Mouse (Mus musculus) spleen, adult 2 months (tissue): ENCODE measurements around the gene Scamp3. TPM values are rescaled to one million over a fixed set of nuclear protein-coding genes. Genes with fewer than 3 reads are reported as not detected.
A peak's percentile ranks its signal among the peaks of the same experiment; 100 is the strongest.

Experiments used
- DNase-seq, 2 experiments: peaks; one replicate each; pipeline versions ENCODE4 v3.0.0 to v3.0.0-alpha.2; 2012 to 2021; ENCODE audit warnings: low spot score in 2 of 2, low read depth in 1 of 2
- H3K27ac ChIP-seq: fragments of 200-500 bp; 2 replicates; pipeline ENCODE4 v1.5.1; 2012; ENCODE audit warnings: low read length, inconsistent platforms; ENCODE audit not compliant: insufficient read depth
- H3K27me3 ChIP-seq: fragments of 200-500 bp; 2 replicates; pipeline ENCODE4 v1.6.1; 2012; ENCODE audit warnings: mild to moderate bottlenecking, moderate library complexity, low read length, inconsistent platforms; ENCODE audit not compliant: control insufficient read depth, insufficient read depth
- H3K36me3 ChIP-seq: fragments of 200-500 bp; 2 replicates; pipeline ENCODE4 v1.6.1; 2012; ENCODE audit warnings: mild to moderate bottlenecking, low read length, inconsistent platforms; ENCODE audit not compliant: control insufficient read depth, insufficient read depth
- H3K4me1 ChIP-seq: fragments of 200-500 bp; 2 replicates; pipeline ENCODE4 v1.6.1; 2011; ENCODE audit warnings: inconsistent platforms; ENCODE audit not compliant: control insufficient read depth, insufficient read depth, insufficient read length
- H3K4me3 ChIP-seq: fragments of 200-500 bp; 2 replicates; pipeline ENCODE4 v1.5.1; 2011; ENCODE audit warnings: mild to moderate bottlenecking, inconsistent platforms; ENCODE audit not compliant: insufficient read depth, insufficient read length; ENCODE audit errors: extremely low read depth
- CTCF ChIP-seq: fragments of 200-500 bp; IDR thresholded peaks from 2 replicates; pipeline ENCODE4 v1.5.1; 2011; ENCODE audit warnings: mild to moderate bottlenecking, inconsistent platforms; ENCODE audit not compliant: insufficient read depth, insufficient read length, insufficient replicate concordance; ENCODE audit errors: extremely low read depth
- POLR2A ChIP-seq: fragments of 200-500 bp; IDR thresholded peaks from 2 replicates; pipeline ENCODE4 v1.6.1; 2011; ENCODE audit warnings: low read depth, low read length, inconsistent platforms
- WGBS: fragments of 180-500 bp; shearing (Covaris S2); methylation state at CpG from one replicate; pipeline ENCODE4 v1.1.7; 2018; 5-methylcytosine and 5-hydroxymethylcytosine counted together
- polyA plus RNA-seq: library from polyadenylated mRNA; depleted of rRNA; stranded (reverse); fragments of >200 nt; gene quantifications from 2 replicates; pipeline ENCODE4 v1.2.3, GENCODE M21; 2012; rRNA removed

Scamp3 gene
- polyA plus RNA-seq, 1 experiment, result 120 TPM

- TF ChIP-seq POLR2A (no peak), CTCF (no peak)
- Histone ChIP-seq H3K4me3 (peak within 1 kb of the TSS; percentile 56), H3K36me3 (no peaks in the 10 kb centered on the region), H3K4me1 (peaks cover 23% of the 10 kb centered on the region; the same call in 1 of the 2 replicates), H3K27me3 (peaks cover 8% of the 10 kb centered on the region; the same call in 1 of the 2 replicates), H3K27ac (no peak within 1 kb of the TSS)
- no peak for DNase-seq
- WGBS, result 68% methylated on average over 10 of the region's 10 CpGs
These were observed 51.6 kb downstream of the Scamp3 start, which contains the start of gene Muc1 for GRCm38 (mm10) chr3:89228836-89229235. Gene Muc1, plus strand, starts transcription at chr3:89229057.

GRCm38 (mm10) chr3:89229276-89229675 lies 52.0 kb downstream of the Scamp3 start:
- DNase-seq, result no peak
- 87% methylated on average over 4 of the region's 4 CpGs for WGBS
- peaks cover 28% of the 10 kb centered on the region for H3K4me1 ChIP-seq
- peaks cover 8% of the 10 kb centered on the region; the same call in 1 of the 2 replicates for H3K27me3 ChIP-seq
- no peak overlapping the region for H3K27ac ChIP-seq
- TF ChIP-seq CTCF, result no peak
- TF ChIP-seq POLR2A, result no peak
- no peak overlapping the region for H3K4me3 ChIP-seq
- no peaks in the 10 kb centered on the region for H3K36me3 ChIP-seq

GRCm38 (mm10) chr3:89230561-89230960 lies 53.3 kb downstream of the Scamp3 start:
- no peak for DNase-seq
- H3K4me1 ChIP-seq, result peaks cover 35% of the 10 kb centered on the region
- 83% methylated on average over 2 of the region's 2 CpGs for WGBS
- no peaks in the 10 kb centered on the region for H3K36me3 ChIP-seq
- no peak overlapping the region for H3K27ac ChIP-seq
- TF ChIP-seq POLR2A (no peak), CTCF (no peak)
- peaks cover 8% of the 10 kb centered on the region; the same call in 1 of the 2 replicates for H3K27me3 ChIP-seq
- no peak overlapping the region for H3K4me3 ChIP-seq

- peaks cover 8% of the 10 kb centered on the region; the same call in 1 of the 2 replicates for H3K27me3 ChIP-seq
- H3K4me3 ChIP-seq, result no peak overlapping the region
These were observed 54.1 kb downstream of the Scamp3 start for GRCm38 (mm10) chr3:89231345-89231744.

GRCm38 (mm10) chr3:89231772-89232275 lies 54.6 kb downstream of the Scamp3 start:
- DNase-seq, result no peak
- Histone ChIP-seq H3K4me3 (no peak overlapping the region), H3K36me3 (no peaks in the 10 kb centered on the region), H3K4me1 (peaks cover 35% of the 10 kb centered on the region), H3K27me3 (peaks cover 5% of the 10 kb centered on the region; the same call in 1 of the 2 replicates), H3K27ac (no peak overlapping the region)
- TF ChIP-seq POLR2A, result no peak
- TF ChIP-seq CTCF, result no peak
- WGBS, result 69% methylated on average over 16 of the region's 16 CpGs

More at GRCm38 (mm10) chr3:89231345-89231744, 54.1 kb downstream of the Scamp3 start:
- H3K36me3 ChIP-seq, result no peaks in the 10 kb centered on the region
- H3K27ac ChIP-seq, result no peak overlapping the region
- TF ChIP-seq CTCF (no peak), POLR2A (no peak)
- H3K4me1 ChIP-seq, result peaks cover 35% of the 10 kb centered on the region
- WGBS, result 25% methylated on average over 7 of the region's 7 CpGs
- DNase-seq, result no peak

Other genes starting within 250 kb of the Scamp3 start
- 5.7 and 6.0 TPM in 2 replicates for gene Ash1l, start 226.9 kb upstream of the Scamp3 start, polyA plus RNA-seq
- 23.7 and 26.4 TPM in 2 replicates for gene Dap3, start 226.3 kb upstream of the Scamp3 start, polyA plus RNA-seq
- gene Rusc1, start 84.2 kb upstream of the Scamp3 start, polyA plus RNA-seq, result 42.5 and 54.1 TPM in 2 replicates
- gene Gm43738, start 76.4 kb upstream of the Scamp3 start, polyA plus RNA-seq, result not detected in 2 replicates
- gene Fdps, start 75.5 kb upstream of the Scamp3 start, polyA plus RNA-seq, result 25.6 and 30.6 TPM in 2 replicates
- 10.0 and 10.2 TPM in 2 replicates for gene Pklr, start 41.3 kb upstream of the Scamp3 start, polyA plus RNA-seq
- 2.7 and 3.3 TPM in 2 replicates for gene Hcn3, start 17.3 kb upstream of the Scamp3 start, polyA plus RNA-seq
- 66.6 and 72.2 TPM in 2 replicates for gene Clk2, start 12.7 kb upstream of the Scamp3 start, polyA plus RNA-seq
- gene Fam189b, start 5.7 kb downstream of the Scamp3 start, polyA plus RNA-seq, result 104 and 115 TPM in 2 replicates
- 59.6 and 66.6 TPM in 2 replicates for gene Gba, start 25.5 kb downstream of the Scamp3 start, polyA plus RNA-seq
- gene Thbs3, start 37.7 kb downstream of the Scamp3 start, polyA plus RNA-seq, result 2.9 and 3.4 TPM in 2 replicates
- gene Mtx1, start 49.6 kb downstream of the Scamp3 start, polyA plus RNA-seq, result 99.4 and 124 TPM in 2 replicates
- gene Muc1, start 51.6 kb downstream of the Scamp3 start, polyA plus RNA-seq, result 17.4 and 26.1 TPM in 2 replicates
- 93.5 and 129 TPM in 2 replicates for gene Krtcap2, start 68.5 kb downstream of the Scamp3 start, polyA plus RNA-seq
- gene Trim46, start 68.8 kb downstream of the Scamp3 start, polyA plus RNA-seq, result 3.6 and 5.4 TPM in 2 replicates
- 231 and 419 TPM in 2 replicates for gene Dpm3, start 81.9 kb downstream of the Scamp3 start, polyA plus RNA-seq
- gene Slc50a1, start 93.1 kb downstream of the Scamp3 start, polyA plus RNA-seq, result 207 and 266 TPM in 2 replicates
- gene Efna1, start 103.7 kb downstream of the Scamp3 start, polyA plus RNA-seq, result 5.3 and 5.9 TPM in 2 replicates
- gene Efna3, start 145.5 kb downstream of the Scamp3 start, polyA plus RNA-seq, result not detected in 2 replicates
- 0.62 and 1.5 TPM in 2 replicates for gene Efna4, start 160.6 kb downstream of the Scamp3 start, polyA plus RNA-seq
- gene Adam15, start 172.5 kb downstream of the Scamp3 start, polyA plus RNA-seq, result 49.6 and 62.0 TPM in 2 replicates
- gene Dcst2, start 184.5 kb downstream of the Scamp3 start, polyA plus RNA-seq, result 0.15 and 0.43 TPM in 2 replicates
- 0.29 and 0.42 TPM in 2 replicates for gene Dcst1, start 187.8 kb downstream of the Scamp3 start, polyA plus RNA-seq
- 54.5 and 58.4 TPM in 2 replicates for gene Zbtb7b, start 217.3 kb downstream of the Scamp3 start, polyA plus RNA-seq
- 1.5 and 1.9 TPM in 2 replicates for gene Lenep, start 225.3 kb downstream of the Scamp3 start, polyA plus RNA-seq
- gene Flad1, start 234.4 kb downstream of the Scamp3 start, polyA plus RNA-seq, result 39.1 and 43.9 TPM in 2 replicates
- 20.6 and 21.3 TPM in 2 replicates for gene Cks1b, start 240.9 kb downstream of the Scamp3 start, polyA plus RNA-seq
- gene Shc1, start 241.0 kb downstream of the Scamp3 start, polyA plus RNA-seq, result 49.0 and 54.8 TPM in 2 replicates